Mouse (Mus musculus): ENCODE measurements around the gene Asb10.
A peak's percentile ranks its signal among the peaks of the same experiment; 100 is the strongest.

The Asb10 gene

GRCm38 (mm10) chr5:24534292-24534691 lies 6.5 kb downstream of the Asb10 start:
- peak; percentile 26 for DNase-seq

GRCm38 (mm10) chr5:24533391-24533790 lies 7.4 kb downstream of the Asb10 start:
- no peak for DNase-seq

GRCm38 (mm10) chr5:24530042-24530689 lies 10.6 kb downstream of the Asb10 start:
- DNase-seq: peak; percentile 95

- no peak for DNase-seq
Observed at GRCm38 (mm10) chr5:24527780-24528179, 13.0 kb downstream of the Asb10 start.

- DNase-seq: peak; percentile 12
Observed at GRCm38 (mm10) chr5:24526889-24527230, 13.9 kb downstream of the Asb10 start, which contains the start of gene Gbx1. Gene Gbx1, minus strand, starts transcription at chr5:24527202.

- no peak for DNase-seq
Observed at GRCm38 (mm10) chr5:24526190-24526888, 14.4 kb downstream of the Asb10 start.

GRCm38 (mm10) chr5:24525360-24526189 lies 15.2 kb downstream of the Asb10 start:
- DNase-seq: no peak

GRCm38 (mm10) chr5:24524522-24524921 lies 16.3 kb downstream of the Asb10 start:
- DNase-seq: no peak

- no peak for DNase-seq
Observed at GRCm38 (mm10) chr5:24523806-24524205, 17.0 kb downstream of the Asb10 start.

GRCm38 (mm10) chr5:24521366-24521765 lies 19.4 kb downstream of the Asb10 start:
- DNase-seq: no peak

- DNase-seq: peak; percentile 50
Observed at GRCm38 (mm10) chr5:24512271-24512670, 28.5 kb downstream of the Asb10 start.

GRCm38 (mm10) chr5:24510635-24511034 lies 30.1 kb downstream of the Asb10 start:
- DNase-seq: peak; percentile 71

GRCm38 (mm10) chr5:24508406-24508805 lies 32.4 kb downstream of the Asb10 start:
- no peak for DNase-seq

GRCm38 (mm10) chr5:24505513-24505912 lies 35.3 kb downstream of the Asb10 start:
- DNase-seq: no peak

GRCm38 (mm10) chr5:24502786-24503185 lies 38.0 kb downstream of the Asb10 start:
- DNase-seq: peak; percentile 16

- peak; percentile 11 for DNase-seq
Observed at GRCm38 (mm10) chr5:24500851-24501250, 39.9 kb downstream of the Asb10 start.

- DNase-seq: no peak
Observed at GRCm38 (mm10) chr5:24499113-24499512, 41.7 kb downstream of the Asb10 start.

- no peak for DNase-seq
Observed at GRCm38 (mm10) chr5:24497526-24497925, 43.3 kb downstream of the Asb10 start.

GRCm38 (mm10) chr5:24496756-24497155 lies 44.0 kb downstream of the Asb10 start:
- no peak for DNase-seq

- DNase-seq: no peak
Observed at GRCm38 (mm10) chr5:24495019-24495418, 45.8 kb downstream of the Asb10 start.

- peak; percentile 62 for DNase-seq
Observed at GRCm38 (mm10) chr5:24492546-24493285, 48.1 kb downstream of the Asb10 start.

GRCm38 (mm10) chr5:24490413-24490920 lies 50.3 kb downstream of the Asb10 start:
- no peak for DNase-seq

- no peak for DNase-seq
Observed at GRCm38 (mm10) chr5:24486738-24487137, 54.0 kb downstream of the Asb10 start.

Data from lung, postnatal 36 days (tissue).